Mouse (Mus musculus) stomach, postnatal 0 days (tissue): ENCODE measurements around the gene Cc2d1a.
A peak's percentile ranks its signal among the peaks of the same experiment; 100 is the strongest.

Experiments used
- CTCF ChIP-seq: IDR thresholded peaks from 2 replicates; pipeline ENCODE4 v1.5.1; 2016; ENCODE audit warnings: antibody characterized with exemption, low read depth, mild to moderate bottlenecking, moderate library complexity
- EP300 ChIP-seq: optimal IDR thresholded peaks from 2 replicates; pipeline ENCODE3; 2016; ENCODE audit warnings: antibody characterized with exemption

DNA sequence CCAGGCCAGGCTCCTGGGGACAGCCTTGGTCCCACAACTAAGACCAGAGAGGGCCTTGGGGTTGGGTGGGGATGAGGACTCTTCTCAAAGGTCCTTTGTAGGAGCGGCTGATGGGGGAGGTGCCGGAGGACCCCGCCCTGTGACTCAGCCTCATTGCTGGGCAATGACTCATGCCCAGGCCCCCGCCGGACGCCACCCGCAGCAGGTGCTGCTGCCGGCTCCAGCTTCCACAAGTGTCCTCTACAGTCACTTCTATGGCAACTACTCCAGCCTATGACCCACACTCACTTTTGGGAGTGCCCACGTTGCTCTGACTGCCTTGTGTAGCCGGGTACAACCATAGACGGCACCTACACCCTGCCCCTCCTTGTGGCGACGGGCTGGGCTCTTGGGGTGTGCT is 44.3 kb upstream of the Cc2d1a start:
- TF ChIP-seq CTCF (peak; percentile 25; the same call in 1 of the 2 replicates), EP300 (peak; percentile 94)
